Mouse (Mus musculus): ENCODE data around the gene Frmd4a. TPM values are rescaled to one million over a fixed set of nuclear protein-coding genes. Genes with fewer than 3 reads are reported as not detected.

Frmd4a gene
- polyA plus RNA-seq, 1 experiment from 2014 or later: 28.8 TPM

GRCm38 (mm10) chr2:4435051-4435450, 417.5 kb downstream of the Frmd4a start:
- no peak overlapping the region for H3K27ac ChIP-seq (ENCODE audit: low read depth, low read length)
- ATAC-seq (replicated peaks; ENCODE audit: insufficient number of reproducible peaks, low FRiP score, low TSS enrichment): no peak
- no peak overlapping the region for H3K4me2 ChIP-seq
- no peak overlapping the region for H3K9ac ChIP-seq (ENCODE audit: low read depth, low read length)
- H3K4me1 ChIP-seq (ENCODE audit: control insufficient read depth, insufficient read depth, low read length): peaks cover 25% of the 10 kb centered on the region
- no peaks in the 10 kb centered on the region for H3K36me3 ChIP-seq (ENCODE audit: control insufficient read depth, insufficient read depth, low read length)
- no peaks in the 10 kb centered on the region for H3K27me3 ChIP-seq (ENCODE audit: control insufficient read depth, insufficient read depth, low read length)
- WGBS (ENCODE audit: insufficient replicate concordance): 78% methylated on average over 8 of the region's 8 CpGs
- no peak overlapping the region for H3K4me3 ChIP-seq (ENCODE audit: low read depth, low read length)
- no peaks in the 10 kb centered on the region for H3K9me3 ChIP-seq (replicated peaks; ENCODE audit: control insufficient read depth, low read length)

- peaks cover 28% of the 10 kb centered on the region for H3K4me1 ChIP-seq (ENCODE audit: control insufficient read depth, insufficient read depth, low read length)
- H3K36me3 ChIP-seq (ENCODE audit: control insufficient read depth, insufficient read depth, low read length): no peaks in the 10 kb centered on the region
- 70% methylated on average over 19 of the region's 19 CpGs for WGBS (ENCODE audit: insufficient replicate concordance)
- no peak overlapping the region for H3K9ac ChIP-seq (ENCODE audit: low read depth, low read length)
- ATAC-seq (replicated peaks; ENCODE audit: insufficient number of reproducible peaks, low FRiP score, low TSS enrichment): no peak
- no peak overlapping the region for H3K27ac ChIP-seq (ENCODE audit: low read depth, low read length)
- H3K4me3 ChIP-seq (ENCODE audit: low read depth, low read length): no peak overlapping the region
- H3K4me2 ChIP-seq: no peak overlapping the region
- H3K9me3 ChIP-seq (replicated peaks; ENCODE audit: control insufficient read depth, low read length): no peaks in the 10 kb centered on the region
- no peaks in the 10 kb centered on the region for H3K27me3 ChIP-seq (ENCODE audit: control insufficient read depth, insufficient read depth, low read length)
These were observed 419.1 kb downstream of the Frmd4a start for GRCm38 (mm10) chr2:4436361-4437231.

- ATAC-seq (replicated peaks; ENCODE audit: insufficient number of reproducible peaks, low FRiP score, low TSS enrichment): no peak
These were observed 421.2 kb downstream of the Frmd4a start for GRCm38 (mm10) chr2:4438739-4439138.

GRCm38 (mm10) chr2:4439909-4440308, 422.4 kb downstream of the Frmd4a start:
- Histone ChIP-seq H3K27ac (ENCODE audit: low read depth, low read length) (no peak overlapping the region), H3K4me2 (no peak overlapping the region), H3K4me1 (ENCODE audit: control insufficient read depth, insufficient read depth, low read length) (peaks cover 15% of the 10 kb centered on the region), H3K9ac (ENCODE audit: low read depth, low read length) (no peak overlapping the region), H3K36me3 (ENCODE audit: control insufficient read depth, insufficient read depth, low read length) (no peaks in the 10 kb centered on the region), H3K4me3 (ENCODE audit: low read depth, low read length) (no peak overlapping the region), H3K9me3 (replicated peaks; ENCODE audit: control insufficient read depth, low read length) (no peaks in the 10 kb centered on the region), H3K27me3 (ENCODE audit: control insufficient read depth, insufficient read depth, low read length) (no peaks in the 10 kb centered on the region)
- WGBS (ENCODE audit: insufficient replicate concordance): 62% methylated on average over 4 of the region's 4 CpGs
- no peak for ATAC-seq (replicated peaks; ENCODE audit: insufficient number of reproducible peaks, low FRiP score, low TSS enrichment)

More at GRCm38 (mm10) chr2:4438739-4439138, 421.2 kb downstream of the Frmd4a start:
- Histone ChIP-seq H3K9me3 (replicated peaks; ENCODE audit: control insufficient read depth, low read length) (no peaks in the 10 kb centered on the region), H3K4me3 (ENCODE audit: low read depth, low read length) (no peak overlapping the region), H3K9ac (ENCODE audit: low read depth, low read length) (no peak overlapping the region), H3K27me3 (ENCODE audit: control insufficient read depth, insufficient read depth, low read length) (no peaks in the 10 kb centered on the region), H3K4me2 (no peak overlapping the region), H3K36me3 (ENCODE audit: control insufficient read depth, insufficient read depth, low read length) (no peaks in the 10 kb centered on the region), H3K27ac (ENCODE audit: low read depth, low read length) (no peak overlapping the region), H3K4me1 (ENCODE audit: control insufficient read depth, insufficient read depth, low read length) (peaks cover 18% of the 10 kb centered on the region)
- WGBS (ENCODE audit: insufficient replicate concordance): 53% methylated on average over 7 of the region's 7 CpGs

- no peaks in the 10 kb centered on the region for H3K36me3 ChIP-seq (ENCODE audit: control insufficient read depth, insufficient read depth, low read length)
- ATAC-seq (replicated peaks; ENCODE audit: insufficient number of reproducible peaks, low FRiP score, low TSS enrichment): no peak
- H3K9ac ChIP-seq (ENCODE audit: low read depth, low read length): no peak overlapping the region
- peaks cover 29% of the 10 kb centered on the region for H3K4me1 ChIP-seq (ENCODE audit: control insufficient read depth, insufficient read depth, low read length)
- no peak overlapping the region for H3K4me3 ChIP-seq (ENCODE audit: low read depth, low read length)
- H3K4me2 ChIP-seq: no peak overlapping the region
- H3K27me3 ChIP-seq (ENCODE audit: control insufficient read depth, insufficient read depth, low read length): no peaks in the 10 kb centered on the region
- H3K27ac ChIP-seq (ENCODE audit: low read depth, low read length): no peak overlapping the region
- H3K9me3 ChIP-seq (replicated peaks; ENCODE audit: control insufficient read depth, low read length): no peaks in the 10 kb centered on the region
- WGBS (ENCODE audit: insufficient replicate concordance): 88% methylated on average over 4 of the region's 4 CpGs
These were observed 424.3 kb downstream of the Frmd4a start for GRCm38 (mm10) chr2:4441840-4442239.

- no peaks in the 10 kb centered on the region for H3K27me3 ChIP-seq (ENCODE audit: control insufficient read depth, insufficient read depth, low read length)
- H3K27ac ChIP-seq (ENCODE audit: low read depth, low read length): no peak overlapping the region
- no peak overlapping the region for H3K4me2 ChIP-seq
- no peak for ATAC-seq (replicated peaks; ENCODE audit: insufficient number of reproducible peaks, low FRiP score, low TSS enrichment)
- H3K4me3 ChIP-seq (ENCODE audit: low read depth, low read length): no peak overlapping the region
- no peaks in the 10 kb centered on the region for H3K36me3 ChIP-seq (ENCODE audit: control insufficient read depth, insufficient read depth, low read length)
- peaks cover 48% of the 10 kb centered on the region for H3K4me1 ChIP-seq (ENCODE audit: control insufficient read depth, insufficient read depth, low read length)
- no peak overlapping the region for H3K9ac ChIP-seq (ENCODE audit: low read depth, low read length)
- 68% methylated on average over 3 of the region's 3 CpGs for WGBS (ENCODE audit: insufficient replicate concordance)
- H3K9me3 ChIP-seq (replicated peaks; ENCODE audit: control insufficient read depth, low read length): no peaks in the 10 kb centered on the region
These were observed 427.2 kb downstream of the Frmd4a start for GRCm38 (mm10) chr2:4444740-4445139.

GRCm38 (mm10) chr2:4445629-4446400, 428.3 kb downstream of the Frmd4a start:
- Histone ChIP-seq H3K9me3 (replicated peaks; ENCODE audit: control insufficient read depth, low read length) (no peaks in the 10 kb centered on the region), H3K27me3 (ENCODE audit: control insufficient read depth, insufficient read depth, low read length) (no peaks in the 10 kb centered on the region), H3K9ac (ENCODE audit: low read depth, low read length) (no peak overlapping the region), H3K4me1 (ENCODE audit: control insufficient read depth, insufficient read depth, low read length) (peaks cover 46% of the 10 kb centered on the region), H3K4me2 (no peak overlapping the region), H3K4me3 (ENCODE audit: low read depth, low read length) (no peak overlapping the region), H3K36me3 (ENCODE audit: control insufficient read depth, insufficient read depth, low read length) (no peaks in the 10 kb centered on the region), H3K27ac (ENCODE audit: low read depth, low read length) (peak overlapping the region; percentile 1; the same call in 1 of the 2 replicates)
- WGBS (ENCODE audit: insufficient replicate concordance): 64% methylated on average over 10 of the region's 10 CpGs
- ATAC-seq (replicated peaks; ENCODE audit: insufficient number of reproducible peaks, low FRiP score, low TSS enrichment): no peak

- ATAC-seq (replicated peaks; ENCODE audit: insufficient number of reproducible peaks, low FRiP score, low TSS enrichment): no peak
- H3K4me2 ChIP-seq: no peak overlapping the region
- no peaks in the 10 kb centered on the region for H3K36me3 ChIP-seq (ENCODE audit: control insufficient read depth, insufficient read depth, low read length)
- H3K27ac ChIP-seq (ENCODE audit: low read depth, low read length): no peak overlapping the region; the same call in 1 of the 2 replicates
- H3K9ac ChIP-seq (ENCODE audit: low read depth, low read length): no peak overlapping the region
- no peaks in the 10 kb centered on the region for H3K27me3 ChIP-seq (ENCODE audit: control insufficient read depth, insufficient read depth, low read length)
- H3K4me3 ChIP-seq (ENCODE audit: low read depth, low read length): no peak overlapping the region
- H3K9me3 ChIP-seq (replicated peaks; ENCODE audit: control insufficient read depth, low read length): no peaks in the 10 kb centered on the region
- 72% methylated on average over 12 of the region's 12 CpGs for WGBS (ENCODE audit: insufficient replicate concordance)
- peaks cover 55% of the 10 kb centered on the region for H3K4me1 ChIP-seq (ENCODE audit: control insufficient read depth, insufficient read depth, low read length)
These were observed 432.5 kb downstream of the Frmd4a start for GRCm38 (mm10) chr2:4449860-4450480.
